Mouse (Mus musculus): ENCODE results near the gene Ndrg3. TPM values are rescaled to one million over a fixed set of nuclear protein-coding genes. Genes with fewer than 3 reads are reported as not detected.

Gene Ndrg3
- polyA plus RNA-seq, 1 experiment from 2014 or later = 56.4 TPM

- Histone ChIP-seq H3K27me3 (replicated peaks) (no peaks in the 10 kb centered on the region), H3K9ac (no peak overlapping the region), H3K4me3 (no peak overlapping the region), H3K27ac (no peak overlapping the region), H3K4me2 (no peak overlapping the region), H3K4me1 (peaks cover 19% of the 10 kb centered on the region), H3K9me3 (replicated peaks) (no peaks in the 10 kb centered on the region), H3K36me3 (peaks cover 96% of the 10 kb centered on the region)
- WGBS (ENCODE audit: insufficient replicate concordance) = 84% methylated on average over 4 of the region's 4 CpGs
- no peak for ATAC-seq
These were observed 27.4 kb upstream of the Ndrg3 start for GRCm38 (mm10) chr2:157019228-157019627.

- no peak for ATAC-seq
- WGBS (ENCODE audit: insufficient replicate concordance) = 73% methylated on average over 18 of the region's 18 CpGs
- peaks cover 72% of the 10 kb centered on the region for H3K36me3 ChIP-seq
- no peaks in the 10 kb centered on the region for H3K9me3 ChIP-seq (replicated peaks)
- H3K27me3 ChIP-seq (replicated peaks) = no peaks in the 10 kb centered on the region
- H3K4me3 ChIP-seq = no peak overlapping the region
- no peak overlapping the region for H3K4me2 ChIP-seq
- H3K4me1 ChIP-seq = peaks cover 27% of the 10 kb centered on the region
- H3K9ac ChIP-seq = no peak overlapping the region
- H3K27ac ChIP-seq = peak overlapping the region; percentile 52; the same call in 1 of the 2 replicates
These were observed 24.8 kb upstream of the Ndrg3 start for GRCm38 (mm10) chr2:157016529-157017270.

GRCm38 (mm10) chr2:157012341-157012740 lies 20.5 kb upstream of the Ndrg3 start:
- no peak overlapping the region for H3K4me2 ChIP-seq
- H3K27me3 ChIP-seq (replicated peaks) = no peaks in the 10 kb centered on the region
- no peak overlapping the region for H3K27ac ChIP-seq
- no peak overlapping the region for H3K4me3 ChIP-seq
- ATAC-seq = no peak
- H3K36me3 ChIP-seq = peaks cover 28% of the 10 kb centered on the region
- no peak overlapping the region for H3K9ac ChIP-seq
- WGBS (ENCODE audit: insufficient replicate concordance) = 62% methylated on average over 6 of the region's 6 CpGs
- no peaks in the 10 kb centered on the region for H3K9me3 ChIP-seq (replicated peaks)
- peaks cover 49% of the 10 kb centered on the region for H3K4me1 ChIP-seq

GRCm38 (mm10) chr2:157010634-157011310 lies 18.9 kb upstream of the Ndrg3 start:
- Histone ChIP-seq H3K27me3 (replicated peaks) (no peaks in the 10 kb centered on the region), H3K36me3 (peaks cover 12% of the 10 kb centered on the region; the same call in 1 of the 2 replicates), H3K9ac (peak overlapping the region; percentile 18; the same call in 1 of the 2 replicates), H3K4me3 (no peak overlapping the region), H3K4me1 (peaks cover 51% of the 10 kb centered on the region), H3K4me2 (no peak overlapping the region), H3K27ac (0 out of 2 replicates have a peak overlapping the region, but pooled peaks have one; percentile 10), H3K9me3 (replicated peaks) (no peaks in the 10 kb centered on the region)
- 21% methylated on average over 9 of the region's 11 CpGs for WGBS (ENCODE audit: insufficient replicate concordance)
- ATAC-seq = no peak

GRCm38 (mm10) chr2:157010121-157010520 lies 18.3 kb upstream of the Ndrg3 start:
- Histone ChIP-seq H3K36me3 (peaks cover 14% of the 10 kb centered on the region), H3K27ac (no peak overlapping the region), H3K4me1 (peaks cover 51% of the 10 kb centered on the region), H3K9ac (no peak overlapping the region), H3K9me3 (replicated peaks) (no peaks in the 10 kb centered on the region), H3K4me2 (no peak overlapping the region), H3K4me3 (no peak overlapping the region), H3K27me3 (replicated peaks) (no peaks in the 10 kb centered on the region)
- no peak for ATAC-seq

- no peak overlapping the region for H3K9ac ChIP-seq
- H3K4me1 ChIP-seq = peaks cover 60% of the 10 kb centered on the region
- no peaks in the 10 kb centered on the region for H3K27me3 ChIP-seq (replicated peaks)
These were observed 16.7 kb upstream of the Ndrg3 start for GRCm38 (mm10) chr2:157008509-157008908.

GRCm38 (mm10) chr2:157007234-157007596 lies 15.4 kb upstream of the Ndrg3 start:
- Histone ChIP-seq H3K4me1 (peaks cover 53% of the 10 kb centered on the region), H3K27me3 (replicated peaks) (no peaks in the 10 kb centered on the region), H3K9ac (peak overlapping the region; percentile 92), H3K27ac (peak overlapping the region; percentile 93), H3K4me3 (peak overlapping the region; percentile 89), H3K4me2 (peak overlapping the region; percentile 73), H3K36me3 (peaks cover 36% of the 10 kb centered on the region), H3K9me3 (replicated peaks) (no peaks in the 10 kb centered on the region)
- WGBS (ENCODE audit: insufficient replicate concordance) = 25% methylated on average over 5 of the region's 5 CpGs
- ATAC-seq = no peak

More at GRCm38 (mm10) chr2:157008509-157008908, 16.7 kb upstream of the Ndrg3 start:
- Histone ChIP-seq H3K9me3 (replicated peaks) (no peaks in the 10 kb centered on the region), H3K4me3 (no peak overlapping the region), H3K36me3 (peaks cover 23% of the 10 kb centered on the region), H3K27ac (no peak overlapping the region), H3K4me2 (no peak overlapping the region)
- no peak for ATAC-seq

GRCm38 (mm10) chr2:157006511-157007233 lies 14.8 kb upstream of the Ndrg3 start, which contains the start of gene Dsn1:
TSS of gene Dsn1 (minus strand) at chr2:157007154.
- H3K27me3 ChIP-seq (replicated peaks) = no peaks in the 10 kb centered on the region
- peak within 1 kb of the TSS; percentile 89 for H3K4me3 ChIP-seq
- H3K4me1 ChIP-seq = peaks cover 47% of the 10 kb centered on the region
- H3K4me2 ChIP-seq = peak within 1 kb of the TSS; percentile 73
- peaks cover 41% of the 10 kb centered on the region for H3K36me3 ChIP-seq
- 1% methylated on average over 56 of the region's 56 CpGs for WGBS (ENCODE audit: insufficient replicate concordance)
- H3K9me3 ChIP-seq (replicated peaks) = no peaks in the 10 kb centered on the region
- H3K9ac ChIP-seq = peak within 1 kb of the TSS; percentile 92
- peak; percentile 86 for ATAC-seq
- H3K27ac ChIP-seq = peak within 1 kb of the TSS; percentile 93

- no peak for ATAC-seq
- Histone ChIP-seq H3K4me1 (peaks cover 25% of the 10 kb centered on the region), H3K36me3 (peaks cover 84% of the 10 kb centered on the region), H3K9ac (no peak overlapping the region), H3K27ac (no peak overlapping the region), H3K27me3 (replicated peaks) (no peaks in the 10 kb centered on the region), H3K4me3 (no peak overlapping the region), H3K4me2 (no peak overlapping the region), H3K9me3 (replicated peaks) (no peaks in the 10 kb centered on the region)
- WGBS (ENCODE audit: insufficient replicate concordance) = 87% methylated on average over 4 of the region's 4 CpGs
These were observed 10.5 kb upstream of the Ndrg3 start for GRCm38 (mm10) chr2:157002321-157002720.

- 90% methylated on average over 5 of the region's 5 CpGs for WGBS (ENCODE audit: insufficient replicate concordance)
- Histone ChIP-seq H3K4me2 (no peak overlapping the region), H3K27me3 (replicated peaks) (no peaks in the 10 kb centered on the region), H3K4me1 (no peaks in the 10 kb centered on the region), H3K4me3 (no peak overlapping the region), H3K27ac (no peak overlapping the region), H3K9me3 (replicated peaks) (no peaks in the 10 kb centered on the region), H3K36me3 (peaks cover 99% of the 10 kb centered on the region), H3K9ac (no peak overlapping the region)
- ATAC-seq = no peak
These were observed 6.4 kb upstream of the Ndrg3 start for GRCm38 (mm10) chr2:156998263-156998662.

GRCm38 (mm10) chr2:156996576-156996975 lies 4.7 kb upstream of the Ndrg3 start:
- no peak overlapping the region for H3K4me2 ChIP-seq
- no peak overlapping the region for H3K4me3 ChIP-seq
- no peak overlapping the region for H3K27ac ChIP-seq
- no peak for ATAC-seq
- H3K9ac ChIP-seq = no peak overlapping the region
- H3K27me3 ChIP-seq (replicated peaks) = no peaks in the 10 kb centered on the region
- WGBS (ENCODE audit: insufficient replicate concordance) = 63% methylated on average over 6 of the region's 6 CpGs
- no peaks in the 10 kb centered on the region for H3K9me3 ChIP-seq (replicated peaks)
- H3K4me1 ChIP-seq = peaks cover 8% of the 10 kb centered on the region; the same call in 1 of the 2 replicates
- peaks cover 90% of the 10 kb centered on the region for H3K36me3 ChIP-seq

All from liver, embryonic 12.5 days (tissue).